Mouse (Mus musculus): Measurements from ENCODE around the gene Plpp3.

Plpp3 gene

DNA sequence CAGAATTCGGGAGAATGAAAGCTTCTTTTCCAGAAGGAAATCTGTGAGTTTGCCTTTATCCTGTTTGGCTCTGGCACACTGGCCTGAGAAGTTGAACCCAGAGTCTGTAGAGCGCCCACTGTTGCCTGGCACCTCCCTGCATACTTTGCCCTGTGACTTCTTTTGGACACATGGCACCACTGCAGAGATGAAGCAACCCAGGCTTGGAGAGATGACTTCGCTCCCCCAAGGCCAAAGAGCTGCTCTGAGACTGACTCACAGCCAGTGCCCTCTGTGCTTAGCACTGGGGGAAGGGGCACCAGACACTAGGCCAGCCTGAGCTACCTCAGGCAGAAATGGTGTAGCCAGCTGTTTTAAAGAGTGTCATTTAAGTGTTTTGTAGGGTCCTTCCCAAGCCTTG lies 63.7 kb downstream of the Plpp3 start:
- DNase-seq (ENCODE audit: low spot score) = peak; percentile 93

DNA sequence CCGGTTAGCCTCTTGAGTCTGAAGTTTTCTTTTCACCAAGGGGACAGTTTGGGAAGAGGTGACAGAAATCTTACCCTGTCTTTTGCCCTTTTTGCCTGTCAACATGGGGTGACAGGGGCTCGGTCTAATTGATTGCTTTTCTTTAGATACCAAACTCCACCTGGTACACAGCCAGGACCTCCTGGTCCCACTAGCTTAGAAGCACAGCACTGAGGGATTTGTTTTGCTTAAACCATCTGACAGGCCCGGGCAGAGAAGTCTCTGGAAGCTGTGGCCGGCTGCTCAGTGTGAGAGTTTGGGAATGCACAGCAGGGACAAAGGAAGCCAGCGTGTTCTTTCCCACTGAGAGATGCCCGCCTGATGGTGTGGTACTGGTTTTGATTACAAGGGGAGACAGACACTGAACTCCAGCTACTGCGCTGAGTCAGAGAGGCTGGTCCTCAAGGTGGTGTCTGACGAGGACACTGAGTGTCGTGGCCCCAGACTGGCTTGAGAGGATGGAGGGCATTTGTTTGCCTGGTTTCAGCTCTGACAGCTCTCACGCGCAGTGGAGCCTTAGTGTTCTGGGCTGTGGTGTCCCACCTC lies 64.2 kb downstream of the Plpp3 start:
- DNase-seq (ENCODE audit: low spot score) = no peak

DNA sequence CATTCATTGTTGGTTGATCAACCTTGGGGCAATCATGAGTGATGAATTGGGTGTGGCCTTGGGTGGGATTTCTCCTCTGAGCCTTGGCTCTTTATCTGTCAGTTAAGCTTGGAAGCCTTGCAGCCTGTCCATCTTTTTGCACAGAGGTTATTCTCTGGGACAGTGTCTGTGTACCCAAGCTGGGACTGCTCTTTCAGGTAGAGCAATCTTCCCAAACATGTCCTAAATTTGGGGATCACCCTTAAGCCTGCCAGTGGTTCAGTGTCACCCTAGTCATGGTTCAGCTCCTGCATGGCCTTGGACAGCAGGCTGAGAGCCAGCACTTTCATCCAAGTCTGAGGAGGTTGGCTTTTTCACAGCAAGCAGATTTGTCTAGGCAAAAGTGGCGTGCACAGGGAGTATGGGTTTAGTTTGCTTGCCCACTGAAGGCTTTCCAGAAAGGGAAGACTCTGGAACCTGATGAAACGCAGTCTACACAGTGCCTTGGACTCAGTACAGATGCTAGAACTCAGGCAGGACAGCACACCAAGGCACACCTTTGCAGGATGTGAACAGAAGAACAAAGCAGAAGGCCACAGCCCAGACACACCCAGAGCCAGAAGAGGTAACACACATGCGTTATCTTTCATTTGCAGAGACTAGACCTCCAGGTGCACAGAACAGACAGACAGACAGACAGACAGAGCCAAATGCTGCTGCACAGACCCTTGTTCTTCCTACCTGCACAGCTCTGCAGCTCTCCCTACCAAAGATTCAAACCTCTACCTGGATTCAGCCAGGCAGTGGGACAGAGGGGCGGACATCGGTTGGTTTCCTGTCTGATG lies 66.2 kb downstream of the Plpp3 start:
- no peak for DNase-seq (ENCODE audit: low spot score)

DNA sequence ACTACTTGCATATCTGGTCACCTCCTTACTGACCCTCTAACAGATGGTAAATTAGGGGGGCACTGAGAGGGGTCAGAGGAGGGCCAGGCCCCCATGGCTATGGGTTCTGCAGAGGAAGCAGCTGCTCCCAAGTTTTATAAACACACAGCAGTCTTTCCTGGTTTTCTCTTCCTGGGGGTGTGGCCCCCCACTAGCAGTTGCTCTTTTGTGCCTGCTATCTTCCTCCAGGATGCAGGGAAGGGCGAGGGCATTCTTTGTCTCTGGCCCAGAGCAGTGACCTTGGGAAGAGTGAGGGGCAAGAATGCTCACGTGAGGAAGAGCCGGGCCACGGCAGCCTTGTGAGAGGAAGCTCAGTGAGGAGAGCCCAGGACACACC lies 66.8 kb downstream of the Plpp3 start:
- no peak for DNase-seq (ENCODE audit: low spot score)

DNA sequence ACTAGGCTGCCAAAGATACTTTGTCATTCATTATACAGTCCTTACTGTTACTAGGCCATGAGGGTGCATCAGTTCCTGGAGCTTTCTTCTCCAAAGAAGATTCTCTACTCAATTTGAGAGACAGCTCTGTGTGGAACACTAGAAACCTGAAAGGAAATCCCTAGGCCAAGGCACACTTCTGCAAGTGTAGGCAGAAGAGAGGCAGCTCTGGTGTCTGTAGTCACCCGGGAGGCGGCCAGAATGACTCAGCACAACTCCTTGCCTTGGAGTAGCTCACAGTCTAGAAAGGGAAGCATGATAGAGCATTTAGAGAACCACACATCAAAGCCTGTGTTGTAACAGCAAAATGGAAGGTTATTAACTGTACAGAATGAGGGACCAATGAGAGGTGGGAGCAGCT lies 68.4 kb downstream of the Plpp3 start:
- DNase-seq (ENCODE audit: low spot score) = peak; percentile 75

DNA sequence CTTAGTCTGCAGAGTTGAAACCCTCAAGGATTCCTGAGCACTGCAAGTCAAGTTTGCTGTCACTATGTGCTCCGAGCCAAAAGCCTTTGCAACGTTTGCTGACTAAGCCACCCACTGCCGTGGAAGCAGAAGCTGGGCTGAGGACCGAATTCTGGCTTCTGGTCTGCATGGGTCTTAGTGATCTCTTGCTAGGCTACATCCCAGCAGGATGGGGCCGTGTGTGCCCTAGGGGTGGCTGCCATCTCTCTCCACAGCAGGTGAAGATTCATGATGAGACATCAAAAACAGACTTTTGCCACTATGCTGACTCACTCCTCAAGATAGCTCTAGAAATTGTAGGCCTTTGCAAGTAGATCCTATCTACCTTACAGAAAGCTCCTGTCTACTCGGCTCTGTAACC lies 69.2 kb downstream of the Plpp3 start:
- DNase-seq (ENCODE audit: low spot score) = no peak

DNA sequence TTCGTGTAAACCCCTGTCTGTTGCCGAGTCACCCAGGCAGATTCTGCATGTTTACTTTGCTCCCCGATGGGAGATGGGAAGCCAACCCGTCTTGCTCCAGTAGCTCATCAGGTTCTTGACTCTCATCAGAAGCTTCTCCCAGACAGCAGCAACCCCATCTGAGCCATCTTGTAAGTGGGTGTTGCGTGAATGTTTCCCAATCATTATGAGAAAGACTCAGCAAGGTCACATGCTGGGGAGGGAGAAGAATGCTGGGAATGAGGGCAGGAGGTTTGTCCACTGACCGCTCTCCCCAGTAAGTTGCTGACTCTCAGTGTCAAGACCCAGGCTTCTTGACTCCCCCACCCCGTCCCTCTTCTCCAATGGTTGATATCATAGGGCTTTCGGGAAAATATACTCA lies 73.0 kb downstream of the Plpp3 start:
- no peak for DNase-seq (ENCODE audit: low spot score)

DNA sequence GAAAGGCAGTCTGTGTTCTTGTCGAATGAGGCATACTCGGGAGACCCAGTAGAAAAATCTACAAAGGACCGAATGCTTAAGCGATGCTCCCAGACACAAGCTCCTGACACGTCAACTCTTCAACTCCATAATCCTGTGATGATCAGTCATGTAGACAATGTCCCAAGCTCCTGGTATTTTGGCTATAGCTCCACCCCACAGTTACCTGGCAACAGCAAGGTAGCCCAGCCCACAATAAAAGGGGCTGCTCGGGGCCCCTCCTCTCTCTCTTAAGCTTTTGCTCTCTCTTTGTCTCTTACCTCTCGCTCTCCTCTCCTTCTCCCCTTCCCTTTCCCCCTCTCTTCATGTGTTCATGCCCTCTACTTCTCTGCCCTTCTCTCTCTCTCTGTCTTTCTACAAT lies 83.1 kb downstream of the Plpp3 start:
- no peak for DNase-seq (ENCODE audit: low spot score)

DNA sequence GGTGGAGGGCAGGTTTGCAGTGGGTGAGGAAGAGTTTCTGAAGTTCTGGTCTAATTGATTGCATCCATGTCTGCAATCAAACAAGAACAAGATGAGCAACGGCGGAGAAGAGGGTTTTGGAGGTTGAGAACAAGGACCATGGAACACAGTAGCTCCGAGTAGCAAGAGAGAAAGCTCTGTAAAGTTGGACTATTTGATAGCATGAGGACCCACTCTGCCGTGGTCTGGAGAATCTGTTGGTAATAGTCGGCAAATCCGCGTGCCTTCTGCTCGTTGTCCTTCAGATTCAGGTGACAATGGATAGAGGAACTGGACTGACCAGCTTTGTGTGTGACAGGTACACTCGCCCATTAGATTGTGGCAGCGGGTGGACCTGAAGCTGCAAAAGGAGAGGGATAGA lies 87.8 kb downstream of the Plpp3 start:
- no peak for DNase-seq (ENCODE audit: low spot score)

DNA sequence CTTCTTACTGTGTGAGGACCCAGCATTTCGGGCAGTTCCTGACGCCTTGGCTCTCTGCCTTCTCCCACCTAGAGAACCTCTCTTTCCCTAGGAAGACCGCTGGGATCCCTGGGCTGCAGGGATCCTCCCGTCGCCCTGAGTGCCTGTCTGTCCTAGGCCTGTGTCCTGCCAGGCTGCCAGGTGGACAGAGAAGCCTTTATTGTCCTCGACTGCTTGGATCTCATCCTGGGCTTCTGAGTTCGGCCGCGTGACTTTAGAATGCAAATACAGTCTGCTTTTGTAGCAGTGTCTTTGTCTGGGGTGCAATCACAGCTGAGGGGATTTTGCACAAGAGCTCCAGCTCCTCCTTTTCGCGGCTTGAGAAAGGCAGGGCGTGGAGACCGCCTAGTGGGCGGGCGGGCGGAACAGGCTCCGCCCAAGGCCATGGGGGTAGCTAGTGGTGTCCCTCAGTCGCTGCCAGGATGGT lies 88.4 kb downstream of the Plpp3 start:
- DNase-seq (ENCODE audit: low spot score) = no peak

DNA sequence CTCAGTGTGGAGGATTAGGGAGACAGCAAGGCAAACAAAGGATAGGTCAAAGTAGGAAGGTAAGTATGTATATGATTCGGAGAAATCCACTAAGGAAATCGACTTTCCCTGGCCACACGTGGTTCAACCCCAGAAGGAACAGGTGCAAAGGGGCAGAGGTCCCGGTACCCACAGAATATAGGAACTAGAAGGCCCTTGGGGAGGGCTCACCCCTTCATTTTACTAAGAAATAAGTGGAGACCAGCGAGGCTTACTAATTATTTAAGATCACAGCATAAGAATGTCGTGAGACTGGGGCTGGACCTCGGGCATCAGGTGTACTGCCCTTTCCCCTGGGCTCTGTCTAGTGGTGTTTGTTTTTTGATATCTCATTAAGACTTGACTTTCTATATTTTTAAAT lies 89.2 kb downstream of the Plpp3 start:
- no peak for DNase-seq (ENCODE audit: low spot score)

DNA sequence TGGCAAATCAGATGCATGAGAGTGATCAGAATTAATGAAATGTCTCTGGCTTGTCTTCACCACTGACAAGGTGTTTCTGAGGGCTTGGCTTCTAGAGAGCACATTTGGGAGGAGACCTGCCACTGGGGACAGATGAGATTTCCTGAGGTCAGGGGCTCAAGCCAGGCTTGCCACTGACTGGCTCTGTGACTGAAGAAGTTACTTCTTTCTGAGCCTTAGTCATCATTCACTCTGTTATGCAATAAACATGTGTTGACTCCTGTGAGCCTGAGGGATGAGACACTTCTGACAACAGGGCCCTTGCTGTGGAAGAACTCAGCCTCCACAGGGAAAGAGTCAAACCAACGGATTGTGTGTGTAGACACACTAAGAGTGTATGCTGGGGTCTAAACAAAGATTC lies 91.0 kb downstream of the Plpp3 start:
- peak; percentile 50 for DNase-seq (ENCODE audit: low spot score)

DNA sequence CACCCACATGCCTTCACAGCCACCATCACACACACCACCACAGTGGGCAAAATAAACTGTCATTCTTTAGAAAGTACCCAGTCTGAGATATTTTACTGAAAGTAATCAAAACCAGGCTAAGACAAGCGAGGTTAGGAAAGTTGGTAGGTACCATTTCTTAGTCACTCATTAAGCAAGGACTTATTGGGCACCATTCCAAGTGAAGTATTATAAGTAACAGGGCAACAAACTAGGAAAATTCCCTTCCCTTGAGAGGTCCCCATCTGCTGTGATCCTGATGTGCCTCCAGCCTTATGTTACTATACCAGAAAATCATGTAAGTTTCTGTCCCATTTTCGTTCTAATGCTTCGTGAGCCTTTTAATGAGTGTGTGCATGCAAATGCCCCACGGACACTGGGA lies 92.1 kb downstream of the Plpp3 start:
- DNase-seq (ENCODE audit: low spot score) = no peak

DNA sequence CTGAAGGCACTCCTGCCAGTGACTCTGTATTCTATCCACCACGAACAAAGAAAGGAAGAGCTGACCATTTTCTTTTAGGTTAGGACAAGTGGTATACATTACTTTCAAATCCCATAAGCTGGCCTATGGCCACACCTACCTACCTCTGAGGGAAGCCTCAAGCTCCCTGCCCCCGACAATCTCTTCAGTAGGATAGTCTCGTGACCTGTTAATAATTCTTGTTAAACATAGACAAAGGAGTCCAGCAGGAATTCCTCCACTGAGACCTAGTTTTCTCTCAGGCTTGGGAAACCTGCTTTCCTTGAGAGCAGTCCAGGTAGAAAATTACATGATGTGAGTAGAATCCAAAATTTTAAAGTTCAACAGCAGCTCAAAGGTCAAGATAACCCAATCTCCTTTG lies 93.8 kb downstream of the Plpp3 start:
- DNase-seq (ENCODE audit: low spot score) = no peak

DNA sequence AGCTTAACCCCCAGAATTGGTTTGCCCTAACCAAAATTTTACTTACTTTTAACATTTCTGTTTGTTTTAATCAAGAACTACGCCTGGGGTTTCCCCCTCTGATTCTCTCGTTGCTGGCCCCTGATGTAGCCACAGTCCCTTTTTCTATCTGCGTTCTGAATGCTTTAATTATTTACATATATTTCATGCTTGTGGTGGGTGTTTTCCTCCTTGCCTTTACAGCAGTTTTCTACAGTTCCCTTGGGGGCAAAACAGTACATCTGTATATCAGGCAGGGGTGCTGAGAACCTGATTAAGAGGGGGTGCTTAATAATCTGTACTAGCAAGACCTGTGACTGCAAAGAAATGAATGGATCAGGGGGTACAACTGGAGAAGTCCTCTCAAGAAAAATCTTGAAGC lies 94.9 kb downstream of the Plpp3 start:
- no peak for DNase-seq (ENCODE audit: low spot score)

DNA sequence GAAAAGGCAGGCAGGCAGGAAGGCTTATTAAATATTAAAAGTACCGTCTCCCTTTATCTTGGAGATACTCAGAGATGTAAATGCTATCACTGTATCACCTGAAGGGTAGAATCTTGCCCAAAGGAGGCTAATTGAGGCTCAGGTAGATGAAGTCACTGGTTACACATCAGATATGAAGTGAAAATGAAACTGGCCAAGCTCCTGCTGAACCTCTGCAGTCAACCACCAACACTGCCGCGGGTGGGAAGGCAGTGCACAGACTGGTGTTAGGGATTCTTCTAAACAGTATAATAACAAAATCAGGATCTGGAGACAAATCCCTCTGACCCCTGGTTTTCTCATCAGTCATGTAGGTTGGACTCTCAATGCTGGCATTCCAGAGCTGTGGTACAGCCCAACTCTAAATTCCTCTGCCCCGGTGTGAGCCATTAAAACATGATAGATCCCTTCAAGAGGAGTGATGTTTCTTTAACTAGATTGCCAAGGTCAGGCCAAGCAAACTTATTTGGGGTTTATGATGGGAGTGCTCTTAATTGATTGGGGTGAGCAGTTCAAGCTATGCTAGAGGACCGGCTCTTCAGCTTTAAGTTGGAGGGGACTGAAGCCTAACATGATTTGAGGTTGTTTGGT lies 95.5 kb downstream of the Plpp3 start:
- no peak for DNase-seq (ENCODE audit: low spot score)

DNA sequence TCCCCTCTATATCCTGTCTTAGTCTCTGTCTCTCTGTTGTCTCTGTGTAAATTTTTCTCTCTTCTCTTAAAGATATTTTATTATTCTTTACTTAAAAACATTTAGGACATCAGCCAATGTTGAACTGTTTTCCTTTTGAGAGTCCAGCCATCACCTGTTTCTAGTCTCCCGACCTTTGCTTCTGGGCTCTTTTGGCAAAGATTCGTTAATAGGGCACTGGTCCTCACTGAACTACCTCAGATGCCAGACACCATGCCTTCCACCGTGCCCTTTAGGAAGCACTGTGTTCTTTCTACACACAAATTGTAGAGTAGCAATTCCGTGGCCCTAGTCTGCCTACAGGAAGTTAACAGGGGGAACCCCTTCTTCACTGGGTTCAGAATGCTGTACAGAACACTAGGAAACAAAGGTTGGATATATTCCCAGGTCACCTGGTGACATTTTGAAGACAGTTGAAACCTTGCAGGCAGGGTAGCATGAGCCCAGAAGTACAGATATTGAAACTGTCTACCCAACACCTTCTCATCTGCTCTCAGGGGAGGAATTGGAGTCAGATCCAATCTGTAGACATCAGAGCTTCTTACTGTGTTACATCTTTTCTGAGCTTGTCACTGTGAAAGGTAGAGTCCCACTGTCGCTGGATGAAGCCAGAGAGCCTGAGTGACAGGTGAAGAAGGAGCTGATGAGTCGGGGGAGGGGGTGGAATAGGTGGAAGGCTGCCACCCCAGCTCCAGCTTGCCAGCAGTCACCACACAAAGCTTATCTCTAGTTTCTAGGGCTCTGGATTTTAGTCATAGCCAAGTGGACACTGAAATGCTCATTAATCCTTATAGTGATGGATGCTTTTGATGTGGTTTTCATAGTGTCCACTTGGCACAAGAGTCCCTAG lies 96.5 kb downstream of the Plpp3 start:
- DNase-seq (ENCODE audit: low spot score) = no peak

DNA sequence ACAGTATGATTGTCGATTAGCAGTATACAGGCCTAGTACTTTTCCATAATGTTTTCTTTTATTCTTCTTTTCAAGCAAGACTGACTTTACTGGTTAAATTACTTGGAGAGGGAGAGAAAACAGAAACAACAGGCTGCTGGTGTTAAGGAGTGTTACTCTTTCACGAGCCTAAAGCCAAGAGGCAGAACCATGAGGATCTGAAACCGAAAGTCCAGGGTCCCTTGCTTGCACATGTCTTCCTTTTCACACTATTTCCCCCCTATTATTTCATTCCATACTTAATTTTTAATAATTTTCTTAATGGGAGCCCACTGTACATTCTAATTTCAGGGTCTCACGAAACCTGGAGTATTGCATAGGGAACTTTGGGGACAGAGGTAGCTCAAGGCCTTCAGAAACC lies 97.2 kb downstream of the Plpp3 start:
- no peak for DNase-seq (ENCODE audit: low spot score)

DNA sequence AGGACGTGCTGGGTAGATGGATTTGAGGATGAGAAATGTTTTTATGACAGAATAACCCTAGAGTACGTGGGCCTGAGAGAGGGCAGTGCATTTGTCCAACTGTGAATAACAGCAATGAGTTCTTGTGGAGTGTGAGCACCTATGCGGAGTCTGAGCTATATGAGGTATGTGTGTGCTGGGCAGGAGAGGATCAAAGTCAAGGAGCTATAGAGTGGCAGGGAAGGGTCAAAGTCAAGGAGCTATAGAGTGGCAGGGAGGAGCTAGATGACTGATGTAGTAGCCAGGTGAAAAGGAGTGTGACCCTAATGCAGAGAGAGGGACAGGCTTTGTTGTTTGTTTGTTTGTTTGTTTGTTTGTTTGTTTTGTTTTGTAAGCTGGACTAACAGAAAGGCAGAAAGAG lies 98.0 kb downstream of the Plpp3 start:
- DNase-seq (ENCODE audit: low spot score) = no peak

DNA sequence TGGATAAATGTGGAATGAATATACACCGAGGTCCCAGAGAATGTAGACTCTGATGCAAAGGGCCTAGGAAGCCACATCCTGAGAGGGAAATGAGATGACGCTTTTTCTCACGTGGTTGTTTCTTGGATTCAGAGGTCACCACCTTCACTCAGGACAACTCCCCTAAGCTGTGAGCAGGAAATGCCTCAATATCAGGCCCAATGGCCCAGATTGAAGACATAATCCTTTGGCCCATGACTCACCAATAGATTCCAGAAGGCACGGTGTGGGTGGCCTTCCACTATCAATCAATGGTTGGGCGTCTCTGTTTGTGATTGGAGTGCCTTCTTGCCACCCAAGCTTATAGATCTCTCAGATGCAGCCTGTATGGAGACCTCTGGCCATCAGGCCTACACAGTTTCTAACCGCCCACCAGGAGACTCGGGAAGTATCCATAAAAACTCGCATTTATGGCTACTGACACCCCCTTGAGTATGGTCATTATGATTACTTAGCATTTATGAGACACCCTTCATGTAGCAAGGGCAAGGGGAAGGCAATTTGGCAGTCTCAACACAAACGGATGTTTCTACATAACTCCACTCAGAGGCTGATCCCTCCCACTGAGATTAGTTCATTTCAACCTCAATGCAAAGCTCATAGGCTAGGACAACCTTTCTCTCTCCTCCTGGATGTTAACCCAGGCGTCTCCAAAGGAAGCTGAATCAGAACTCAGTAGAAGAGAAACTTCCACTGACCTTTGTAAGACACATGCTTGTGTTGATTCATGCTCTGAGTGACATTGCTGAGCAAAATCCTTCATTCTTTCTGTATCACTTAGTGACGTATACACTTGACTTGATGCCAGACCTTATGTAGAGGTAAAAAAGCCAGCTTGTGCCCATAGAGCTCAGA lies 100.8 kb downstream of the Plpp3 start:
- DNase-seq (ENCODE audit: low spot score) = peak; percentile 17

DNA sequence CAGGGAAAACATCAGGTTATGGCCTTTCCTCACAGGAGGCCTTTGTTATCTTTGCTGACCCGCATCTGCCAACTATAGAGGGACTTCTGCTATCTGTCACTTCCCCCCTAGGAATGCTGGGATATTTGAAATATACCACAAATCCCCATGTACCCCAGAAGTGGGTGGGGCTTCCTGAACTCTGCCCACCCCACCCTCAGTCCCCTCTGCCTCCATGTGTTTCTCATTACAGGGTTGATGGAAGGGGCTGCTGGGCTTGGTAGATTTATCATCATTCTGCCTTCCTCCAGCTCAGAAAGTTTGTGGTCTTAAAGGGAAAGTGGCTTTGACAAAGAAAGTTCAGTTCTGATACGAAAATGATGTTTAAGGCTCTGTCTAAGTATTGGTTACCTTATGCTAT lies 103.2 kb downstream of the Plpp3 start:
- no peak for DNase-seq (ENCODE audit: low spot score)

Data from adipocyte (in vitro differentiated cells).